Comparison of ENCODE assay signal across 12 mouse cellular contexts in genomic region chr5:21383392-21384251, GRCm38 (mm10). TPM values are rescaled to one million over a fixed set of nuclear protein-coding genes. Genes with fewer than 3 reads are reported as not detected.
DNase-seq lines count a peak whose midpoint lies in the region; ATAC-seq and TF ChIP-seq lines count a peak whose summit lies in the region.
"Had no signal": no experiment of that assay in that cellular context is flagged by ENCODE, and none has a peak within 500 bp of the region (broad histone marks: within the 10 kb centered on the region; RNA-seq: fewer than 3 reads in every experiment).

No protein-coding gene starts in this region.

- no peak for TF ChIP-seq CTCF in gastrocnemius, adult 2 months (IDR thresholded peaks at IDR 0.05)
- TF ChIP-seq CTCF in CH12.LX (conservative IDR thresholded peaks at IDR 0.05 in 1 of 2, IDR thresholded peaks at IDR 0.05 in 1 of 2; ENCODE audit: low read depth in 2 of 2, low read length in 2 of 2) = no peak

- WGBS in heart, embryonic 12.5 days = 30% methylated on average over 14 of the region's 14 CpGs
- 52% methylated on average over 14 of the region's 14 CpGs for WGBS in hindbrain, embryonic 16.5 days

- dilution Hi-C loops in CH12.LX (cut with MboI; ENCODE audit: extremely low pct_ligation_motif_present, extremely low pct_unique_long_range_greater_than_20kb, low sequenced_read_pairs) = no loop called here

- no peak overlapping the region for H3K9ac ChIP-seq in CH12.LX (ENCODE audit: insufficient read depth, low read depth)
- H3K9ac ChIP-seq in heart, embryonic 12.5 days = 0 out of 2 replicates have a peak overlapping the region, but pooled peaks have one; percentile 18
- no peak overlapping the region for H3K9ac ChIP-seq in hindbrain, embryonic 16.5 days (ENCODE audit: low read depth, low read length)
- H3K9ac ChIP-seq: forebrain, embryonic 15.5 days; hindbrain, embryonic 15.5 days; liver, embryonic 12.5 days had no signal

- H3K4me2 ChIP-seq in CH12.LX (ENCODE audit: insufficient read depth, low read depth, poor library complexity, severe bottlenecking) = no peak overlapping the region
- peak overlapping the region; percentile 27 for H3K4me2 ChIP-seq in heart, embryonic 12.5 days
- H3K4me2 ChIP-seq in hindbrain, embryonic 16.5 days (ENCODE audit: low read length) = no peak overlapping the region
- H3K4me2 ChIP-seq: forebrain, embryonic 15.5 days; hindbrain, embryonic 15.5 days; liver, embryonic 12.5 days had no signal

- in situ Hi-C loops in CH12.LX (cut with MboI; ENCODE audit: low pct_ligation_motif_present, low pct_unique_long_range_greater_than_20kb, low sequenced_read_pairs) = no loop called here

- no peaks in the 10 kb centered on the region for H3K36me3 ChIP-seq in CH12.LX (replicated peaks in 1 of 2; ENCODE audit: control insufficient read depth in 1 of 2, insufficient read depth in 1 of 2, low read length in 1 of 2)
- H3K36me3 ChIP-seq in heart, embryonic 12.5 days = no peaks in the 10 kb centered on the region
- no peaks in the 10 kb centered on the region for H3K36me3 ChIP-seq in hindbrain, embryonic 16.5 days (ENCODE audit: control insufficient read depth, insufficient read depth, low read length)
- H3K36me3 ChIP-seq: forebrain, embryonic 15.5 days; hindbrain, embryonic 15.5 days; liver, embryonic 12.5 days had no signal

- ATAC-seq in heart, embryonic 12.5 days (ENCODE audit: insufficient number of reproducible peaks, low FRiP score) = peak; percentile 18; the same call in 1 of the 2 replicates
- no peak for ATAC-seq in hindbrain, embryonic 16.5 days
- ATAC-seq in CD4-positive, CD25-positive, alpha-beta regulatory T cell, adult 4 months = no peak
- ATAC-seq: forebrain, embryonic 15.5 days; liver, embryonic 12.5 days had no signal

- intact Hi-C loops in gastrocnemius, adult 2 months (cut with DNase I) = no loop called here

- no peak overlapping the region for H3K4me3 ChIP-seq in gastrocnemius, adult 2 months
- no peak overlapping the region for H3K4me3 ChIP-seq in CH12.LX (replicated peaks in 1 of 3; ENCODE audit: low read depth in 2 of 3, low read length in 2 of 3, poor library complexity in 1 of 3)
- H3K4me3 ChIP-seq in heart, embryonic 12.5 days = no peak overlapping the region
- H3K4me3 ChIP-seq in hindbrain, embryonic 16.5 days (ENCODE audit: low read length) = no peak overlapping the region
- H3K4me3 ChIP-seq: forebrain, embryonic 15.5 days; hindbrain, embryonic 15.5 days; liver, embryonic 12.5 days had no signal

- H3K27me3 ChIP-seq in CH12.LX (replicated peaks) = no peaks in the 10 kb centered on the region
- no peaks in the 10 kb centered on the region for H3K27me3 ChIP-seq in heart, embryonic 12.5 days (replicated peaks)
- no peaks in the 10 kb centered on the region for H3K27me3 ChIP-seq in hindbrain, embryonic 16.5 days (replicated peaks; ENCODE audit: control insufficient read depth, insufficient read depth, low read length)
- H3K27me3 ChIP-seq: forebrain, embryonic 15.5 days; hindbrain, embryonic 15.5 days; liver, embryonic 12.5 days had no signal

- H3K27ac ChIP-seq in gastrocnemius, adult 2 months = peak overlapping the region; percentile 63
- H3K27ac ChIP-seq in CH12.LX (ENCODE audit: insufficient read depth, low read depth) = no peak overlapping the region
- H3K27ac ChIP-seq in heart, embryonic 12.5 days (ENCODE audit: poor library complexity, severe bottlenecking) = peak overlapping the region; percentile 60
- no peak overlapping the region for H3K27ac ChIP-seq in hindbrain, embryonic 16.5 days (ENCODE audit: low read depth, low read length)
- H3K27ac ChIP-seq: forebrain, embryonic 15.5 days; hindbrain, embryonic 15.5 days; liver, embryonic 12.5 days had no signal

- TF ChIP-seq POLR2A in CH12.LX (IDR thresholded peaks at IDR 0.05; ENCODE audit: low read depth, low read length) = no peak

- no peaks in the 10 kb centered on the region for H3K9me3 ChIP-seq in CH12.LX (replicated peaks; ENCODE audit: low read length)
- no peaks in the 10 kb centered on the region for H3K9me3 ChIP-seq in heart, embryonic 12.5 days (replicated peaks)
- no peaks in the 10 kb centered on the region for H3K9me3 ChIP-seq in hindbrain, embryonic 16.5 days (ENCODE audit: control insufficient read depth, low read length)
- H3K9me3 ChIP-seq: forebrain, embryonic 15.5 days; hindbrain, embryonic 15.5 days; liver, embryonic 12.5 days had no signal

- TF ChIP-seq RAD21 in CH12.LX (IDR thresholded peaks at IDR 0.05; ENCODE audit: low read depth, low read length) = no peak

- H3K4me1 ChIP-seq in CH12.LX (ENCODE audit: control insufficient read depth in 1 of 2, insufficient read depth in 2 of 2) = peaks cover 21 to 46% of the 10 kb centered on the region in 2 experiments
- H3K4me1 ChIP-seq in heart, embryonic 12.5 days (replicated peaks) = peaks cover 34% of the 10 kb centered on the region
- no peaks in the 10 kb centered on the region for H3K4me1 ChIP-seq in hindbrain, embryonic 16.5 days (ENCODE audit: control insufficient read depth, insufficient read depth, low read depth, low read length)
- H3K4me1 ChIP-seq: forebrain, embryonic 15.5 days; hindbrain, embryonic 15.5 days had no signal

- peak; percentile 30 for DNase-seq in gastrocnemius, adult 2 months
- no peak for DNase-seq in gastrocnemius, adult 18-20 months (ENCODE audit: low spot score)
- DNase-seq in CH12.LX (ENCODE audit: extremely low read depth) = no peak
- peak; percentile 35 to 39 for DNase-seq in layer of hippocampus, postnatal 36 days
- DNase-seq in right cerebral cortex, postnatal 14 days = no peak
- DNase-seq: cerebellum, adult 9-11 months had no signal

- H3K79me2 ChIP-seq in CH12.LX (replicated peaks; ENCODE audit: control insufficient read depth, extremely low read depth, insufficient read depth, poor library complexity, severe bottlenecking) = no peaks in the 10 kb centered on the region

- no peak for TF ChIP-seq EP300 in CH12.LX (IDR thresholded peaks at IDR 0.05; ENCODE audit: low read length)

TF ChIP-seq in CH12.LX, 34 proteins besides CTCF, POLR2A, EP300 and RAD21:
- TF ChIP-seq PAX5 (IDR thresholded peaks at IDR 0.05; ENCODE audit: low read length) (no peak), CHD2 (IDR thresholded peaks at IDR 0.05; ENCODE audit: low read length) (peak; percentile 78)
TF ChIP-seq in CH12.LX: peak in this region for 1.

RNA-seq across cellular contexts. Expression of gene Fgl2, which starts 11.2 kb away (rescaled TPM):
- 10 to 100 TPM in 1 of 2 experiments, 1 to 10 TPM in 1; 7.8 to 13.8 TPM for total RNA-seq in gastrocnemius, adult 2 months (2021)
- 1 to 10 TPM; 4.0 to 4.8 TPM for total RNA-seq in gastrocnemius, adult 18-20 months (2021)
- total RNA-seq in CH12.LX (2012; rRNA removed) = 7.9 and 10.4 TPM in 2 replicates
- 0.59 and 0.61 TPM in 2 replicates for total RNA-seq in CH12.LX (2014; rRNA removed)
- polyA plus RNA-seq in CH12.LX (2012; ENCODE audit: insufficient read length, low read depth) = 0.41 and 0.48 TPM in 2 replicates
- polyA plus RNA-seq in heart, embryonic 12.5 days (2016; fragmentation: Nextera tagmentation; extraction: Ambion mirVana) = 34.2 and 35.3 TPM in 2 replicates
- total RNA-seq in layer of hippocampus, postnatal 36 days (2021) = 1 to 10 TPM; 1.7 to 1.9 TPM
- 3.1 and 4.9 TPM in 2 replicates for polyA plus RNA-seq in hindbrain, embryonic 16.5 days (2015; fragmentation: Nextera tagmentation; extraction: Ambion mirVana)
- polyA plus RNA-seq in CD4-positive, CD25-positive, alpha-beta regulatory T cell, adult 4 months (2017; shearing (Covaris generic)) = 10 to 100 TPM; 20.6 to 22.3 TPM

RNA-seq across cellular contexts. Expression of gene Ccdc146, which starts 40.9 kb away (rescaled TPM):
- total RNA-seq in gastrocnemius, adult 2 months (2021) = 1 to 10 TPM; 3.8 to 4.3 TPM
- total RNA-seq in gastrocnemius, adult 18-20 months (2021) = 1 to 10 TPM; 3.5 to 4.8 TPM
- total RNA-seq in CH12.LX (2012; rRNA removed) = not detected in 2 replicates
- 0.17 and 0.27 TPM in 2 replicates for total RNA-seq in CH12.LX (2014; rRNA removed)
- polyA plus RNA-seq in CH12.LX (2012; ENCODE audit: insufficient read length, low read depth) = 0.21 and 0.57 TPM in 2 replicates
- 1.3 and 2.1 TPM in 2 replicates for polyA plus RNA-seq in heart, embryonic 12.5 days (2016; fragmentation: Nextera tagmentation; extraction: Ambion mirVana)
- under 1 TPM; 0.15 to 0.51 TPM for total RNA-seq in layer of hippocampus, postnatal 36 days (2021)
- polyA plus RNA-seq in hindbrain, embryonic 16.5 days (2015; fragmentation: Nextera tagmentation; extraction: Ambion mirVana) = 0.75 and 0.76 TPM in 2 replicates
- under 1 TPM; 0.29 to 0.74 TPM for polyA plus RNA-seq in CD4-positive, CD25-positive, alpha-beta regulatory T cell, adult 4 months (2017; shearing (Covaris generic))
- polyA plus RNA-seq: liver, embryonic 12.5 days had no signal

RNA-seq across cellular contexts. Expression of gene Fam185a, which starts 41.1 kb away (rescaled TPM):
- total RNA-seq in gastrocnemius, adult 2 months (2021) = 10 to 100 TPM in 1 of 2 experiments, 1 to 10 TPM in 1; 9.4 to 11.0 TPM
- 10 to 100 TPM in 1 of 2 experiments, 1 to 10 TPM in 1; 8.8 to 10.7 TPM for total RNA-seq in gastrocnemius, adult 18-20 months (2021)
- total RNA-seq in CH12.LX (2012; rRNA removed) (16.0 and 16.1 TPM in 2 replicates), CH12.LX (2014; rRNA removed) (30.6 and 32.1 TPM in 2 replicates)
- 12.5 and 13.4 TPM in 2 replicates for polyA plus RNA-seq in CH12.LX (2012; ENCODE audit: insufficient read length, low read depth)
- 9.4 and 10.1 TPM in 2 replicates for polyA plus RNA-seq in heart, embryonic 12.5 days (2016; fragmentation: Nextera tagmentation; extraction: Ambion mirVana)
- total RNA-seq in layer of hippocampus, postnatal 36 days (2021) = 10 to 100 TPM; 12.3 to 13.2 TPM
- polyA plus RNA-seq in hindbrain, embryonic 16.5 days (2015; fragmentation: Nextera tagmentation; extraction: Ambion mirVana) = 9.0 and 10.3 TPM in 2 replicates
- 1 to 10 TPM; 2.2 to 2.7 TPM for polyA plus RNA-seq in CD4-positive, CD25-positive, alpha-beta regulatory T cell, adult 4 months (2017; shearing (Covaris generic))

Comparison
In these comparisons a context has a peak if more than half of its experiments do, and no peak if none do; other contexts are left out.
1. DNase-seq: peak in gastrocnemius, adult 2 months (single experiment) and layer of hippocampus, postnatal 36 days (2 of 2); none in gastrocnemius, adult 18-20 months (single experiment), CH12.LX (single experiment) and right cerebral cortex, postnatal 14 days (single experiment).
2. H3K27ac ChIP-seq: peak in gastrocnemius, adult 2 months (single experiment) and heart, embryonic 12.5 days (single experiment); none in CH12.LX (single experiment) and hindbrain, embryonic 16.5 days (single experiment).